Mouse (Mus musculus) left cerebral cortex, postnatal 36 days (tissue): ENCODE measurements around the gene Ugt1a1. TPM values are rescaled to one million over a fixed set of nuclear protein-coding genes. Genes with fewer than 3 reads are reported as not detected.
"Not testable (repeated sequence)": the region's sequence is repeated elsewhere in the genome, so short reads cannot be mapped to it uniquely, and the experiment has no call there.

Source experiments
- DNase-seq, 2 experiments: peaks; one replicate each; pipeline ENCODE4 v3.0.0; 2021 to 2022; ENCODE audit warnings: low spot score in 2 of 2, mixed read lengths in 1 of 2
- intact Hi-C: fragments of 180-260 bp; cut with DNase I; formaldehyde crosslinking; loops from one replicate; pipeline ENCODE4 v1.15.1; 2025
- total RNA-seq, 2 experiments: library from RNA; stranded (reverse); gene quantifications; 2 replicates each; pipeline ENCODE4 v1.2.3; 2021

Ugt1a1 gene
- total RNA-seq, 2 experiments from 2014 or later: 0.18 TPM; not detected in 1

GRCm38 (mm10) chr1:88217144-88217543 is 5.4 kb downstream of the Ugt1a1 start:
- no peak for DNase-seq
- intact Hi-C loops: no loop called here

DNA sequence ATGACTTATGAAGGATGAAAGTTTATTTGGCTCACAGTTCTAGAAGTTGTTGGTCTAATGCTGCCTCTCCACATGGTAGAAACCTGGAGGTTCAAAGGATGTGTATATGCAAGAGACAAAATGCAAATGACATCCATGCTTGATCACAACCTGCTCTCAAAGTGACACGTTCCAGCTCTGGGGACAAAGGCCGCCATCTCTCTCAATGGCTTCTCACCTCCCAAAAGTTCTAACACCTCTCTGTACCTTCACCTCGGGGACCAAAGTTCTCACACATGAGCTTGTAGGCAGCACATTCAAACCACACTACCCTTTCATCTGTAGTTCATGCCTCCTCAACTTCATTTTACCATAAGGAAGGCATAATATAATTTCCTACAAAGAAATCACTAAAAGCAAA is 5.8 kb downstream of the Ugt1a1 start:
- DNase-seq: no peak
- intact Hi-C loops: no loop called here

- intact Hi-C loops: no loop called here
- no peak for DNase-seq
Measured at GRCm38 (mm10) chr1:88218051-88218450, 6.3 kb downstream of the Ugt1a1 start.

DNA sequence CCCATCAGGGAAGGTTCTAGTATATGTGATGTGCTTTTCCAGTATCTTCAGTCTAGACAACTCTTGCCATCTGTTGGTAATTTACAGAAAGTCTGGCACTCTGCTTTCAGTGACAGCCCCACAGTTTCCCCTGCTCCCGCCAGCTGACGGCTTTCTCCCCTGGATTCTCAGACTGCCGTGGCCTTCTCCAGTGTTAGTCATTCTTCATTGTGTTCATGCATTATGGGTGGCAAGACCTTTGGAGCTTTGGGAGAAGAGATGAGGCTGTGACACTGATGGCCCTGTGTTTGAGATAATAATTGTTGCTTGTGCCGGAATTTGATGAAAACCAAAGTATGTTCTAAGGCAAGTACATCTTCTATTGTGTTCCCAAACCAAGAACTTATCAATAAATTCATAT is 6.8 kb downstream of the Ugt1a1 start:
- no peak for DNase-seq

GRCm38 (mm10) chr1:88219054-88219453 is 7.3 kb downstream of the Ugt1a1 start:
- no peak for DNase-seq
- intact Hi-C loops: no loop called here

More for the DNA sequence above, 6.8 kb downstream of the Ugt1a1 start:
- intact Hi-C loops: no loop called here

DNA sequence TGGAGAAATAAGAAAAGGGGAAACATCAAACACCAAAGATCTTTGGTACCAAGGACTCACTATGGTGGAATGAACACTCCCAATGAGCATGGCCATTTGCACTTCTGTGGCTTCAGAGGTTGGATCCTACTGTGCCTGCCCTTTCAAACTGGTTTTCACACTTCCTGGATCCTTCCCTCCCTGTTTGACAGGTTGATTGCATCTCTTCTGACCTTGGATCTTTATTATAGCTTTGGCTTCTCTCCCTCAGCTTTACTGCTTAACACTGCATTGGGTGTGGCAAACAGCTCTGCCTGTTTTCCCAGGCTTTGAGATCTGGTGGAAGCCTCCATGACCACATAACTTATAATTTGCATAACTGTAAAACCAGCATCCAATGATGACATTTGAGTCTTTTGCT is 8.6 kb downstream of the Ugt1a1 start:
- intact Hi-C loops: loop anchor here (5.0 kb wide), 1 partner anchor 82 kb away; no protein-coding TSS in a partner anchor
- no peak for DNase-seq

DNA sequence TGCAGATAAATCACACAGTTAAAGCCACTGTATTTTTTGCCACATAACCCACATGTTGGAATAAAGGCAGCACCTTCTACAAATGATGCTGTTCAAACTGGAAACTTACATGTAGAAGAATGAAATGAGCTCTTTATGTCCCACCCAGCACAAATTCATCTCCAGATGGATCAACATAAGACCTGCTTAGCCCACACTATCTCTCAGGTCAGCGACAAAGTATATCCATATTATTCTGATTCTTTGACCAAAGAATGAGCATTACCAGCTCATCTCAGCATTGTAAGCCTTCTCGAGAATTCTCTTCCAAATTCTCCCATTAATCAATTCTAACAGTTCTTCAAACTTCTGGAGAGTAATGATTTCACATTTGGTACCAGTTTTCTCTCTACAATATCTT is 10.5 kb downstream of the Ugt1a1 start:
- intact Hi-C loops: loop anchor here (5.0 kb wide), 1 partner anchor 80 kb away; no protein-coding TSS in a partner anchor

DNA sequence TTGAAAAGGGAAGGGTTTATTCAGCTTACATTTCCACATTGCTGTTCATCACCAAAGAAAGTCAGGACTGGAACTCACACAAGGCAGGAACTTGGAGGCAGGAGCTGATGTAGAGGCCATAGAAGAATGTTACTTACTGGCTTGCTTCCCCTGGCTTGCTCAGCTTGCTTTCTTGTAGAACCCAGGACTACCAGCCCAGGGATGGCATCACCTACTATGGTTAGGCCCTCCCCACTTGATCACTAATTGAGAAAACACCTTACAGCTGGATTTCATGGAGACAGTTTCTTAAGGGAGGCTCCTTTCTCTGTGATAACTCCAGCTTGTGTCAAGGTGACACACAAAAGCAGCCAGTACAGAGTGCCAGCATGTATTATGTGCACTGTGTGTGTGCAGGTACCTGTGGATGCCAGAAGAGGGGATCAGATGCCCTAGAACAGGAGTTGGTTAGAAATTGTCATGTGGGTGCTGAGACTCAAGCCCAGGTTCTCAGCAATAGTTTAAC is 11.3 kb downstream of the Ugt1a1 start:
- intact Hi-C loops: loop anchor here (5.0 kb wide), 1 partner anchor 79 kb away; no protein-coding TSS in a partner anchor
- DNase-seq: not testable (repeated sequence)

More for the DNA sequence above, 10.5 kb downstream of the Ugt1a1 start:
- no peak for DNase-seq

GRCm38 (mm10) chr1:88223591-88223990 is 11.8 kb downstream of the Ugt1a1 start:
- intact Hi-C loops: loop anchor here (5.0 kb wide), 1 partner anchor 79 kb away; no protein-coding TSS in a partner anchor
- DNase-seq: peak in 1 of 2 experiments; percentile 4

DNA sequence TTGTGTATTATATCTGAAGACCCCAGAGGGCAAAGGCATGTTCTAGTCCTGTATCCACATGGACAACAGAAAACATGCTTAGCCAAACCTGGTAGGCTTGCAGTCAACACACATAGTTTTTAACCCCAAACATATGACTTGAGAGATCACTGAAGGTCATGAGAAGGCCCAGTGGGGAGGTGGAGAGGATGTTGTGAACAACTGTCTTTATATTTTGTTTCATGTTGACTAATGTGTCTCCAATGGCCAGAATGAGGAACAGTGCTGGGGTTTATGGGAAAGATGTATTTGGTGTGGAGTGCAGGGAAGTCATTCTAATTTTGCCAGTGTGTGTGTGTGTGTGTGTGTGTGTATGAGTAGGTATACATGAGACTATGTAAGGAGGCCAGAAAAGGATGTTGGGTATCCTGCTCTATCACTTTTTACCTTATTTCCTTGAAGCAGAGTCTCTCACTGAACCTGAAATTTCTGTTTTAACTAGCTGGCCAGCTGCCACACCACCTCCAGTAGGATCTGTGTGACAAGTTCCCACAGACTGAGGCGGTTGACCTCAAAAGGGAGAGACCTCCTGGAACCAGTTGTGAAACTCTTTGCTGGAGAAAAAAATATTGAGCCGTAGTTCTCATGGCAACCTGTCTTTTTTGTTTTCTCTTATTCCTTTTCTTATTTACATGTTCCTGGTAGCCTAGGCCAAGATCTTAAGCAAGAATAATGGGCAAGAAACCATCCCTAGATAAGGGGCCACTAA is 12.4 kb downstream of the Ugt1a1 start:
- intact Hi-C loops: loop anchor here (5.0 kb wide), 1 partner anchor 78 kb away; no protein-coding TSS in a partner anchor

DNA sequence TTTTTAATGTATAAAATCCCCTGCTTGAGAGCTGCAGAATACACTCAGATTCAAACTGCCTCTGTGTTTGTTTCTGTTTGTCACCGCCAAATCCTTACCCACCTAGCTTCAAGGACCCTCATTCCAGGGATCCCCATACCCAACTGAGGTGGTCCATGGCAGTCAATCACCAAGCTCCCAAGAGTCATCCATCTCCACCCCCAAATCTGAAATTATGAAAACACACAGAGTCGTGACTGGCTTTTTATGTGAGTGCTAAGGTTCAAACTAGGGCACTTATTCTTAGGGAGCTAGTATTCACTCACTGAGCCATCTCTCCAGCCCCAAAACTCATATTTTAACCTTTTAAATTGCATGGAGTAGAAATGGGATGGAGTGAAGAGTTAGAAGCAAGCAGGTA is 13.5 kb downstream of the Ugt1a1 start:
- intact Hi-C loops, DNase-seq: not testable (repeated sequence)

More for the DNA sequence above, 12.4 kb downstream of the Ugt1a1 start:
- no peak for DNase-seq

DNA sequence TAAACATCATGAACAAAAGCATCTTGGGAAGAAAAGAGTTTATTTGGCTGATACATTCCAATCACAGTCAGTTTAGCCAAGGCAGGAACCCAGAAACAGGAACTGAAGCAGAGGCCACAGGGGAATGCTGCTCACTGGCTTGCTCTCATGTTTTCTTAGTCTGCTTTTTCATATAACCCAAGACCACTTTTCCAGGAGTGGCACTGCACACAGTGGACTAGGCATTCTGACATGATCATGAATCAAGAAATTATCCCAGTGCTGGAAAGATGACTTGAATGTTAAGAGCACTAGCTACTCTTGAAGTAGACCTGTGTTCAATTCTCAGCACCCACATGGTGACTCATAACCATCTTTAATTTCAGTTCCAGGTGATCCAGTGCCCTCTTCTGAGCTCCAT is 14.0 kb downstream of the Ugt1a1 start:
- intact Hi-C loops: no loop called here
- no peak for DNase-seq

GRCm38 (mm10) chr1:88226670-88227379 is 15.1 kb downstream of the Ugt1a1 start, which contains the start of gene Mroh2a:
Gene Mroh2a (plus strand): TSS chr1:88226986.
- intact Hi-C loops: no loop called here
- DNase-seq: no peak

GRCm38 (mm10) chr1:88227482-88227881 is 15.7 kb downstream of the Ugt1a1 start:
- DNase-seq: no peak
- intact Hi-C loops: no loop called here

- intact Hi-C loops: no loop called here
- DNase-seq: no peak
Measured at GRCm38 (mm10) chr1:88228121-88228520, 16.4 kb downstream of the Ugt1a1 start.

GRCm38 (mm10) chr1:88229566-88229965 is 17.8 kb downstream of the Ugt1a1 start:
- DNase-seq: no peak
- intact Hi-C loops: no loop called here

GRCm38 (mm10) chr1:88229986-88230385 is 18.2 kb downstream of the Ugt1a1 start:
- intact Hi-C loops: no loop called here
- DNase-seq: no peak

- intact Hi-C loops: no loop called here
- DNase-seq: no peak
Measured at GRCm38 (mm10) chr1:88230421-88230820, 18.7 kb downstream of the Ugt1a1 start.

- no peak for DNase-seq
- intact Hi-C loops: no loop called here
Measured at GRCm38 (mm10) chr1:88230981-88231802, 19.4 kb downstream of the Ugt1a1 start.
